Mouse (Mus musculus): ENCODE results near the gene Ugt1a1.

Ugt1a1 gene

GRCm38 (mm10) chr1:88264237-88264868 lies 52.6 kb downstream of the Ugt1a1 start:
- in situ Hi-C loops (cut with MboI; ENCODE audit: low pct_unique_long_range_greater_than_20kb in 1 of 2, low sequenced_read_pairs in 2 of 2, unreplicated experiment in 1 of 2) = no loop called here

- in situ Hi-C loops (cut with MboI; ENCODE audit: low pct_unique_long_range_greater_than_20kb in 1 of 2, low sequenced_read_pairs in 2 of 2, unreplicated experiment in 1 of 2) = no loop called here
These were observed 53.1 kb downstream of the Ugt1a1 start for GRCm38 (mm10) chr1:88264869-88265240.

GRCm38 (mm10) chr1:88266123-88266522 lies 54.4 kb downstream of the Ugt1a1 start:
- in situ Hi-C loops (cut with MboI; ENCODE audit: low pct_unique_long_range_greater_than_20kb in 1 of 2, low sequenced_read_pairs in 2 of 2, unreplicated experiment in 1 of 2) = no loop called here

GRCm38 (mm10) chr1:88267489-88267888 lies 55.7 kb downstream of the Ugt1a1 start:
- in situ Hi-C loops (cut with MboI; ENCODE audit: low pct_unique_long_range_greater_than_20kb in 1 of 2, low sequenced_read_pairs in 2 of 2, unreplicated experiment in 1 of 2) = no loop called here

- in situ Hi-C loops (cut with MboI; ENCODE audit: low pct_unique_long_range_greater_than_20kb in 1 of 2, low sequenced_read_pairs in 2 of 2, unreplicated experiment in 1 of 2) = no loop called here
These were observed 56.3 kb downstream of the Ugt1a1 start for GRCm38 (mm10) chr1:88268070-88268469.

Data from mouse embryonic stem cell (cell line).